Mouse (Mus musculus): ENCODE results near the gene Pdia3. TPM values are rescaled to one million over a fixed set of nuclear protein-coding genes. Genes with fewer than 3 reads are reported as not detected.

Pdia3 gene
- 820 TPM for polyA plus RNA-seq (2014; fragmentation: Illumina TruSeq; extraction: RNeasy Lipid Tissue Mini Kit (QIAGEN cat#74804); ENCODE audit: low read depth, low replicate concordance)

DNA sequence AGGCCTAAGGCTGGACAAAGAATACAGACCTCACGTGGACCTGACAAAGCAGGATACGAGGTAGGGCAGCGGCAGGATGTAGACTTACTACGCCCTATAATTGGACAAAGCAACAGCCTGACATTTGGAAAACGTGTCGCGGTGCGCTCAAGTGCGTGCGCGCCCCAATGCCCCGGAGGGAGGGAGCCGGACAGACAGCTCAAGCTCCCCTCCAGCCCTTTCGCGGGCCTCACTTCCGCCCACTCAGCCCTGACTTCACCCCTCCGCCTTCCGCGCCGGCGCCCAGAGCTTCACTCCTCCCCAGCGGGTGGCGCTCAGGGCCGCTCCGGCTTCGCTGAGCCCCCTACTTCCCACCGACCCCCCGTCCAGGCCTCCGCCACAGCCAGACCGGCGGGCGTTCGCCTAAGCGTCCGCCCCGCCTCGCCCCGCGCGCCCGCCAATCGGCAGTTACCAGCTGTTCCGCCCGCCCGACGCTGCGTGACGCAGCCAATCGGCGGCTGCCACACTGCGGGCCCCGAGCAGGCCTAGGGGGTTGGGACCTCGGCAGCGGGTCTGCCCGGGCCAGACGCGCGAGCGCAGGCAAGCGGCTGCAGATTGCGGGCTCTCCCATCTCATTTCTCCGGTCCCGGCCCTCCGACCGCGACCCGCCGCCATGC is at the start of gene Pdia3, which contains the start of gene Catsper2:
Gene Pdia3, plus strand, starts transcription at position 389 of the 656 bp plus-strand sequence.
Gene Catsper2, minus strand, starts transcription at position 406 of the 656 bp plus-strand sequence.

DNA sequence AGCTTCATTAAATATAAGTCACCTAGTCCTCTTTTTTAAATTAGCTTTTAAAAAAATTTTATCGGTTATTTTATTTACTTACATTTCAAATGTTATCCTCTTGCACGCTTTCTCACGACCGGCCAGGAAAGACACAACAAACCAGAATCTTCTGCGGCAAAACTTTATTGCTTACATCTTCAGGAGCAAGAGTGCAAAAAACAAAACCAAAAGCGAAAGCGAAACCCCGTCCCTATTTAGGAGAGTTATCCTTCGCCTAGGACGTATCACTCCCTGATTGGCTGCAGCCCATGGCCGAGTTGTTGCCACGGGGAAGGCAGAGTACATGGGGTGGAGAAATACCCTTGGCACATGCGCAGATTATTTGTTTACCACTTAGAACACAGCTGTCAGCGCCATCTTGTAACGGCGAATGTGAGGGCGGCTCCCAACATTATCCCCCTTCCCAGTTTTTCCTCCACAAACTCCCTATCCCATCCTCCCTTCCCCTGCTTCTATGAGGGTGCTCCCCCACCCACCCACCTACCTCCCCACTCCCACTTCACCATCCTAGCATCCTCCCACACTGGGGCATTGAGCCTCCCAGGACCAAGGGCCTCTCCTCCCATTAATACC is 26.5 kb upstream of the Pdia3 start, which contains the start of gene Strc:
Gene Strc, minus strand, starts transcription at position 208 of the 615 bp plus-strand sequence.

DNA sequence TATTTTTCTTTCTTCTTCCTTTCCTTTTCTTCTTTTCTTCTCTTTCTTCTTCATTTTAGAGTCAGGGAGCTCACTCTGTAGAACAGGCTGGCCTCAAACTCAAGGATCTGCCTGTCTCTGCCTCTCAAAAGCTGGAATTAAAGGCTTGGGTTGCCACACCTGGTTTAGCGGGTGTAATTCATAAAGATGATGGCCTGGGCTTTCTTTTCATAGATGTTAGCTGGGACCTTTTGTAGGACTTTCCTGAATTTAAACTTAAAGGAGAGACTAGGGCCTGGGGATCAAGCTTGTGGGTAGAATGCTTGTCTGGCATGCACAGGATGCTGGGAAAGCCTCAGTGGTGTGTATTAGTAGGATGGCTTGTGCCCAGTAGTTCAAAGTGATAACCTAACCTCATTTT is 30.6 kb downstream of the Pdia3 start, which contains the start of gene Ell3:
Gene Ell3, minus strand, starts transcription at position 101 of the 400 bp plus-strand sequence.

DNA sequence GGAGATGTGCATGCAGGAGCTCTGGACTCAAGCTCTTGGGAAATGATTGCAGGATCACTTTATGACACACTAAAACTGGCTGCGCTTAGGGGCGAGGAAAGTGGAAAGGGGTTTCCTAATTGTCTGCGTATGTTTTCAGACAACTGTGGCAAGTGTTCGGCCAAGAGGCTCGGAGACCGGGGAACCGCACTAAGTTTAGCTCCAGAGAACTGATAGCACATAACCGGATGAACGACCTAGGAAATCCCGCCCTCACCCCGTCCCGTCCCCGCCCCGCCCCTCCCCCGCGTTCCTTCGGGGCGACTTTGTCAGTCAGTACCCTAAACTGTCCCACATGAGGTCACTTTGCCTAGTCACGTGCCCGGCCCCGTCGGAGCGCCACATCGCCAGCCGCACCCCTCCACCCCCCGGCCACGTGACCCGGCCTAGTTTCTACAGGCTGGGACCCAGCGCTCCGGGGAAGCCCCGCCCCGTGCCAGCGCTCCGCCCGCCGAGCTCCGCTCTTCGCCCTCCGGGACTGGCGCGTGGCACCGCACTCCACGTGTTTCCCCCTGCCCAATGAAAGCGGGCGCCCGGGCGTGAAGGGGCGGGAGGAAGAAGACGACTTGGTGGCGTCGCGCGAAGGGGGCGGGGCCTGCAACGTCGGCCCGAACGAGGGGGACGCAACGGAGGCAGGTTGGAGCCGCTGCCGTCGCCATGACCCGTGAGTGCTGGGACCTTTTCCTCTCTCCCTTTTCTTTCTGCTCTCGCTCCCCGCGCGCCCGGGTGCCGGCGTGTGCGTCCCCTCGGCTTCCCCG is 35.4 kb downstream of the Pdia3 start, which contains the start of gene Serf2:
Gene Serf2, plus strand, starts transcription at position 457 of the 797 bp plus-strand sequence.

DNA sequence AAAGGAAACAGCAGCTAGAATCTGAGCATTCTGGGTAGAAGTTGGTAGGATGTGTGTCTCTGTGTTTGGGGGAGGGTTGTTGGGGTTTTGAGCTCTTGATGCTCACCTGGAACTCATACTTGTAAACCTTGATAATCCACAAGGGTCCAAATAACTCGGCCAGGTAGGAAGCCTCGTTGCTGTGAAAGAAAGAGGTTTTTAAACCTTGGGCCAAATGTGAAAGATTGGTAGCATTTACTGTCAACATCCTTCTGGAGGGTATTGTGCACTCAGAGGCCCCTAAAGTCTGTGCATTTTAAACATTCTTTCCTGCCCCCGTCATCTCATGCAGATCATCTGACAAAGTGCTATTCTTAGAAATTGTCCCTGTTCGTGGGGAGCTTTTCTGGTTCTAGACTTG is 39.4 kb downstream of the Pdia3 start, which contains the start of gene Hypk:
Gene Hypk, plus strand, starts transcription at position 301 of the 400 bp plus-strand sequence.

DNA sequence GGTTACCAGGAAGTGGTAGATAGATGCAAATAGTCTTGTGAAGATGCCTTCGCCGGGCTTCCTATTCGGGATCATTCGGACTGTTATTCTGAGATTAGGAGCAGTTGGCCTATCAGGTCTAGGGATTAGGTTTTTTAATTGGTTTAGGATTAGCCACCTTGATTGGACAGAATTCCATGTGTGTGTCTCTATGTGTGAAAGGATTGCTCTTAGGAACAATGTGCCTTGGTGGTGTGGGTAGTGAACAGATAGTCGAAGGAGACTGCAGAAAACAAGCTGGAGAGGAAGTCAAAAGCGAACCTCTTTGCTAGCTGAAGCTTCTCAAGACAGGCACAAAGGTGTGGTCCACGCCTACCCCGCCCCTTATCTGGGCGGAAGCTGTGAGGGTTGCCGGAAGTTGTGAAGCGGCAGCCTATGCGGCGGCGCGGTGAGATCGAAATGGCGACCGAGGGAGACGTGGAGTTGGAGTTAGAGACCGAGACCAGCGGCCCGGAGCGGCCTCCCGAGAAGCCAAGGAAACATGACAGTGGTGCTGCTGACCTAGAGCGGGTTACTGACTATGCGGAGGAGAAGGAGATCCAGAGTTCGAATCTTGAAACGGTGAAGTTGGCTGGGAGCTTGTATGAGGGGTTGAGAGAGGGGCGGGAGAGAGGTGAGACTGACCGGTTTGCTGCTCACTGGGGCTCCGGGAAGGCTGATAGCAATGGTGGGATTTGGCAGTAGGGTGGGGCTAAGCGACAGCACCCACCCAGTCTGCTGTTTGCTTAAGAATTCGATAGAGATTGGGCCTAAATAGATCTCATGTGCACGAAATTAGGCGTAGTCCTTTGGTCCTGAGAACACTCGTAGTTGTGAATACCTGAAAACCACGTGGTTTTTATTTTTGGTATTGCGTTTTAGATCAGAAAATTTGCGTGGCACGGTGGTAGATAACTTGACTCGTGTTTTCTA is 43.4 kb downstream of the Pdia3 start, which contains the start of gene Serinc4:
Gene Serinc4, minus strand, starts transcription at position 90 of the 951 bp plus-strand sequence.

DNA sequence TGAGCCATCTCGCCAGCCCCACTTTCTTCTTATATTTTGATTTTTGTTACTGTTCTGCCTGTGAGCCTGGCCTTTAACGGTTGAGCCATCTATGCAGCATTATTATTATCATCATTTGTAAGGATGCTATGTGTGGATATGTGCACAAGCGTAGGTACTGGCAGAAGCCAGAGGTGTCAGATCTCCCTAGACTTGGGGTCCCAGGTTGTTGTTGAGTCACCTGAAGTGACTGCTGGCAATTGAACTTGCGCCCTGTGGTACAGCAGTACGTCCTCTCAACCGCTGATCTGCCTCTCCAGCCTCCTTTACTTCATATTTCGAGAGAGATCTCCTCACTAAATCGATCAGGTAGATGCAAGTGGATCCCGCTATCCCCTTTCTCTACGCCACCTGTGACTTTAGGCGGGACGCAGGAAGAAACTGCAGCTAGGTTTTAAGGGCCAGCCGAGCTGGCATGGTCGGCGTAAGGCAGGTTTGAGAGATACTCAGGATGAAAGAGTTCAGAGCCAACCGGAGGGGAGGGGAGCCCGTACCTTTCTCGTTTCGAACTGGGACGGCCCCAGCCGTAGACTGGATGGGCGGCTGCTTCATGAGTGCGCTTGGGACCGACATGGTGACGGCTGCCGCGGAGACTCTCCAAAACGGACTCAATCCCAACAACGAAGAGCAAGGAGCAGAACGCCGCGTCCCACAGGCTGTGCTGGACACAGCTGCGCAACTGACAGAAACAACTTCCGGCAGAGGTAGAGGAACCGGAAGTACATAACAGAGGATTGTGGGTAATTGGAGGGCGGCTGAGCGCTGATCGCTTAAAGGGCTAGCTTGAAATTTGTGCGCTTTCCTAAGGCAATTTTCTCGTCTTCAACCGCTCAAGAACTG is 60.0 kb downstream of the Pdia3 start, which contains the start of gene Mfap1b:
Gene Mfap1b, minus strand, starts transcription at position 767 of the 879 bp plus-strand sequence.

Other genes starting within 250 kb of the Pdia3 start
- 28.5 TPM for gene Tubgcp4, start 243.1 kb upstream of the Pdia3 start, polyA plus RNA-seq (2014; fragmentation: Illumina TruSeq; extraction: RNeasy Lipid Tissue Mini Kit (QIAGEN cat#74804); ENCODE audit: low read depth, low replicate concordance)
- 9.5 TPM for gene Zscan29, start 242.7 kb upstream of the Pdia3 start, polyA plus RNA-seq (2014; fragmentation: Illumina TruSeq; extraction: RNeasy Lipid Tissue Mini Kit (QIAGEN cat#74804); ENCODE audit: low read depth, low replicate concordance)
- gene Trp53bp1, start 142.4 kb upstream of the Pdia3 start, polyA plus RNA-seq (2014; fragmentation: Illumina TruSeq; extraction: RNeasy Lipid Tissue Mini Kit (QIAGEN cat#74804); ENCODE audit: low read depth, low replicate concordance), result 2.2 TPM
- not detected for gene Map1a, start 124.2 kb upstream of the Pdia3 start, polyA plus RNA-seq (2014; fragmentation: Illumina TruSeq; extraction: RNeasy Lipid Tissue Mini Kit (QIAGEN cat#74804); ENCODE audit: low read depth, low replicate concordance)
- 1.6 TPM for gene Ppip5k1, start 58.4 kb upstream of the Pdia3 start, polyA plus RNA-seq (2014; fragmentation: Illumina TruSeq; extraction: RNeasy Lipid Tissue Mini Kit (QIAGEN cat#74804); ENCODE audit: low read depth, low replicate concordance)
- gene Ckmt1, start 56.1 kb upstream of the Pdia3 start, polyA plus RNA-seq (2014; fragmentation: Illumina TruSeq; extraction: RNeasy Lipid Tissue Mini Kit (QIAGEN cat#74804); ENCODE audit: low read depth, low replicate concordance), result not detected
- gene Strc, start 26.6 kb upstream of the Pdia3 start, polyA plus RNA-seq (2014; fragmentation: Illumina TruSeq; extraction: RNeasy Lipid Tissue Mini Kit (QIAGEN cat#74804); ENCODE audit: low read depth, low replicate concordance), result not detected
- 3.5 TPM for gene Catsper2, start within 50 bp of the Pdia3 start, polyA plus RNA-seq (2014; fragmentation: Illumina TruSeq; extraction: RNeasy Lipid Tissue Mini Kit (QIAGEN cat#74804); ENCODE audit: low read depth, low replicate concordance)
- gene Ell3, start 30.5 kb downstream of the Pdia3 start, polyA plus RNA-seq (2014; fragmentation: Illumina TruSeq; extraction: RNeasy Lipid Tissue Mini Kit (QIAGEN cat#74804); ENCODE audit: low read depth, low replicate concordance), result 1.8 TPM
- gene Serf2, start 35.4 kb downstream of the Pdia3 start, polyA plus RNA-seq (2014; fragmentation: Illumina TruSeq; extraction: RNeasy Lipid Tissue Mini Kit (QIAGEN cat#74804); ENCODE audit: low read depth, low replicate concordance), result 47.8 TPM
- 18.7 TPM for gene Hypk, start 39.5 kb downstream of the Pdia3 start, polyA plus RNA-seq (2014; fragmentation: Illumina TruSeq; extraction: RNeasy Lipid Tissue Mini Kit (QIAGEN cat#74804); ENCODE audit: low read depth, low replicate concordance)
- not detected for gene Serinc4, start 43.0 kb downstream of the Pdia3 start, polyA plus RNA-seq (2014; fragmentation: Illumina TruSeq; extraction: RNeasy Lipid Tissue Mini Kit (QIAGEN cat#74804); ENCODE audit: low read depth, low replicate concordance)
- 15.0 TPM for gene Mfap1b, start 60.3 kb downstream of the Pdia3 start, polyA plus RNA-seq (2014; fragmentation: Illumina TruSeq; extraction: RNeasy Lipid Tissue Mini Kit (QIAGEN cat#74804); ENCODE audit: low read depth, low replicate concordance)
- 16.5 TPM for gene Mfap1a, start 92.9 kb downstream of the Pdia3 start, polyA plus RNA-seq (2014; fragmentation: Illumina TruSeq; extraction: RNeasy Lipid Tissue Mini Kit (QIAGEN cat#74804); ENCODE audit: low read depth, low replicate concordance)
- gene Wdr76, start 92.9 kb downstream of the Pdia3 start, polyA plus RNA-seq (2014; fragmentation: Illumina TruSeq; extraction: RNeasy Lipid Tissue Mini Kit (QIAGEN cat#74804); ENCODE audit: low read depth, low replicate concordance), result 2.6 TPM

Data from liver, adult 10 weeks (tissue).